Mouse (Mus musculus): ENCODE measurements around the gene Olfr1437.
"Not testable (repeated sequence)": the region's sequence is repeated elsewhere in the genome, so short reads cannot be mapped to it uniquely, and the experiment has no call there.

Olfr1437 gene

GRCm38 (mm10) chr19:12325001-12325400, at the start of gene Olfr1437:
Olfr1437 (minus strand) TSS chr19:12325101.
- no peak for DNase-seq (ENCODE audit: low spot score)

- DNase-seq (ENCODE audit: low spot score), result no peak
Observed at GRCm38 (mm10) chr19:12374465-12375025, 49.6 kb upstream of the Olfr1437 start.

DNA sequence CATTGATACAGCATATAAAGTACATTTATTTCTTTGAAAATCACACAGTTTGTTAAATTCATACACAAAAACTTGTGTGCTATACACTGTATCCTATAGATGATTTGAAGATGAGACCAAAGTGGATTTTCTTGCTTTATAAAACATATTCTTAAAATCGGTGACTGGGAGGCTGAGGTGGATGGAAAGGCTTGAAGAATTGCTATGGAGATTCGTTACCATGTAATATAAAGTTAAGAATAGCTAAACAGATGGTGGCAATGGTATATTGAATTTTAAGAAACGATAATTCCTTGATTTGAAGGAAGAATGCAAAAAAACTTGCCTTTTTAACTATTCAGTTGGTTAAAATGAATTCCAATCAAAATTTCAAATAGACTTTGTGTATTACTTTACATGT, 48.1 kb upstream of the Olfr1437 start:
- no peak for DNase-seq (ENCODE audit: low spot score)

DNA sequence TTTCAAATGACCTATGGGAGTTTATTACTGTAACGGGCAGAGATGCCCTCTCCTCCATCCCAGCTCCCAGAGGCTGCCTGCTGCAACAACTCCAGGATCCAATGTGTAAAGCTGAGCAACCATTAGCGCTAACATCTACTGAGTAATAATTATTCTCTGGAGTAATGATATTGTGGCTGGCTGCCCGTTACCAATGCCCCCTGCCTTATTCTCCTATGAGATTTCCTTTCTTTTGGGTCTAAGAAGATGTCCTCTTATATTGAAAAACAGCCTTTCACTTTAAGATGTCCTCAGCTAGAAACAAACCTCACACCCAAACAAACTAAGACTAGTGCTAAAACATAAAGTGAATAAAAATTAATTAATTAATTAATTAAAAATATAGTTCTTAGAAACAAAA, 10.9 kb upstream of the Olfr1437 start, which contains the start of gene Olfr1438-ps1:
Olfr1438-ps1 (minus strand) TSS at position 101 of the 400 bp plus-strand sequence.
- DNase-seq (ENCODE audit: low spot score), result no peak

- not testable (repeated sequence) for DNase-seq (ENCODE audit: low spot score)
Observed at GRCm38 (mm10) chr19:12299030-12299429, 25.9 kb downstream of the Olfr1437 start, which contains the start of gene Olfr1436. Olfr1436 (minus strand) TSS chr19:12299130.

DNA sequence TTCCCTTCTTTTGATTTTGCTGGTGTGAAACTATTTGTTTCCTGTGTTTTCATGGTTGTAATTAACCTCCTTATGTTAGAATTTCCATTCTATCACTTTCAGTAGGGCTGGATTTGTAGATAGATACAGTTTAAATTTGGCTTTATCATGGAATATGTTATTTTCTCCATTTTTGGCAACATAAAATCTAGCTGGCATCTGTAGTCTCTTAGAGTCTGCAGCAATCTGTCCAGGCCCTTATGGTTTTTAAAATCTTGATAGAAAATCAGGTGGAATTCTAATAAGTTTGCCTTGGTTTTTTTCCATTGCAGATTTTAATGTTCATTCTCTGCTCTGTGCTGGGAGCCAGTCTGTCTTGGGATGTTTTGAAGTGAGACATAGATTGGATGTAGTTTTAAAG, 31.9 kb downstream of the Olfr1437 start:
- no peak for DNase-seq (ENCODE audit: low spot score)

DNA sequence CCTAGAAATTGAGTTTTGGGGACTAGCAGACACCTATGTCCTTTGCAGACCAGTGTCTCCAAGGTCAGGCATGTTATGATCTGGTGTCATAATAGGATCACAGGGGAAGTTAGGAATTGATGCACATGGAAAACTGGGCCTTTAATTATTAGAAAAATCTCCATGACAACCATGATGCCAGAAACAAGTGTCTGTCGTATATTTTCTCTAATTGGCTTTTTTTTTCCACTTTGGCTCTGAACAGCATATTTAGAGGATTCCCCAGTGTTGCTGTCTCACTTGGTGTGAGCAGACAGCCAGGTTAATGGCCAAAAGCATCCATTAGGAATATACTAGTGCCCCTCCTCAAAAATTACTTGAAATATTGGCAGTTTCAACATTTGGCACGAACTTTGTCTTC, 45.3 kb downstream of the Olfr1437 start, which contains the start of gene Olfr1434:
Olfr1434 (plus strand) TSS at position 301 of the 400 bp plus-strand sequence.
- no peak for DNase-seq (ENCODE audit: low spot score)
